Mouse (Mus musculus) liver, adult 2 months (tissue): ENCODE results near the gene Jsrp1.

Experiments used
- CTCF ChIP-seq: fragments of 200-500 bp; IDR thresholded peaks from 2 replicates; pipeline ENCODE4 v1.5.1; 2011; ENCODE audit warnings: low read depth, low read length, control low read depth
- POLR2A ChIP-seq: fragments of 200-500 bp; IDR thresholded peaks from 2 replicates; pipeline ENCODE4 v1.6.1; 2011; ENCODE audit warnings: low read length, control low read depth; ENCODE audit not compliant: insufficient read depth; ENCODE audit errors: extremely low read depth

GRCm38 (mm10) chr10:80785963-80786362 lies 27.3 kb downstream of the Jsrp1 start:
- TF ChIP-seq CTCF, result no peak
- no peak for TF ChIP-seq POLR2A
